Mouse (Mus musculus): ENCODE results near the gene Samd14. TPM values are rescaled to one million over a fixed set of nuclear protein-coding genes. Genes with fewer than 3 reads are reported as not detected.

Samd14 gene
- polyA plus RNA-seq, 1 experiment from 2014 or later: 53.1 TPM

DNA sequence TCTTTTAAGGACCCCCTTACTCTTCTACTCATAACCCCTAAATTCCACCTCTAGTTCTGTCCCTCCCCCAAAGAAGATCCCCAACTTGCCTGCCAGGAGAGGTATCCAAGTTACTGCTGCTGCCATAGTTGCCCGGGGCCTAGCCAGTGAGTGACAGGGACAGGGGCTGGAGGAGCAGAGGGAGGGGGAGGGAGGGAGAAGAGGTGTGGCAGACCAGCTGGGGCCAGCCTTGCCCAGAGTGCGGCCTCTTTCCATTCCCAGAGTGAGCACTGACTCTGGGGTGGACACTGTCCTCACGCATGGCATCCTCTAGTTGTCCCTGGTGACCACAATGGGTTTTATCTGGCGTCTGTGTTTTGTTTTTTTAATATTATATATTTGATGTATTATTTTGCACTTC is 36.4 kb upstream of the Samd14 start:
- no peaks in the 10 kb centered on the region for H3K4me1 ChIP-seq (ENCODE audit: control insufficient read depth, insufficient read depth, low read length)
- 41% methylated on average over 4 of the region's 4 CpGs for WGBS
- H3K9ac ChIP-seq (ENCODE audit: low read length): no peak overlapping the region
- H3K4me3 ChIP-seq (ENCODE audit: low read depth, low read length): no peak overlapping the region
- H3K27me3 ChIP-seq (ENCODE audit: control insufficient read depth, insufficient read depth, low read length): no peaks in the 10 kb centered on the region
- ATAC-seq (ENCODE audit: insufficient read depth, low FRiP score, low TSS enrichment) (no peak), DNase-seq (ENCODE audit: low spot score) (no peak)
- H3K4me2 ChIP-seq (ENCODE audit: low read depth): no peak overlapping the region
- no peaks in the 10 kb centered on the region for H3K9me3 ChIP-seq (ENCODE audit: control insufficient read depth, low read length)
- no peaks in the 10 kb centered on the region for H3K36me3 ChIP-seq (ENCODE audit: control insufficient read depth, insufficient read depth, low read length)
- no peak overlapping the region for H3K27ac ChIP-seq (ENCODE audit: low read depth, low read length)

DNA sequence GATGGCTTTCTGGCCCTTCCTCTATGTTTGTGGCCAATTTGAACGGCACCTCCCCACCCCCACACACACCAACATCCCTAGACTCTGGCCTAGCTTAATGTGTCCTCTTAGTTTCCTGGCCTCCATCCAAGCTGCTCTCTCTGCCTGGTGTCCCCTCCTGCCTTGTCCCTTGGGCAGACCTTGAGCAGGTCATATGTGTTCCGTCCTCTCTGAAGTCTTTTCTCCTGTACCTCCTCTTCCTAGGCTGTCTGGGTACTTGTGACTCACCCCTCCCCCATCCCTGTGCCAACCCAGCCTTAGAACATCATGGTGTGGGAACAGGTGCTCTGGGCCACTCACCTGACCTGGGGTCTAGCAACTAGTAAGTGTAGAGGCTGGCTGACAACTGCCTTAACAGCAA is 34.7 kb upstream of the Samd14 start:
- WGBS: 73% methylated on average over 2 of the region's 2 CpGs

DNA sequence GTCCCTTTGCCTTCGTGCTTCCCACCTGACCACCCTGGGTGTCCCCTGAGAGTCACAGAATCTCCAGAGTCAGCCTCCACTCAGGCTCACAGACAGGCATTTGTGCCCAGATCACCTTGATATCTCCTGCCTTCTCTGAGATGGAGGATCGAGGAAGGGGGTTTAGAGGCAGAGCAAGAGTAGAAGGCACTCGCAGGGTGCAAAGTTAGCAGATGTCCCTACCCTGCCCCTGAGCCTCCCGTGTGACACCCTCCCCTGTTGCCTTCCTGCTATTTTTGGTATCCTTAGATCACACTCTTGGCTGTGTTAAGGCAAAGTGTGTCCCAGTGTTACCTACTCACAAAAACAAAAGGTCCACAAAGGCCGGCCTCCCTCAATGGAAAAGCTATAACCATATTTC is 33.5 kb upstream of the Samd14 start, which contains the start of gene Sgca:
Sgca (minus strand) TSS at position 129 of the 400 bp plus-strand sequence.
- H3K36me3 ChIP-seq (ENCODE audit: control insufficient read depth, insufficient read depth, low read length): no peaks in the 10 kb centered on the region
- H3K27ac ChIP-seq (ENCODE audit: low read depth, low read length): no peak within 1 kb of the TSS
- no peaks in the 10 kb centered on the region for H3K9me3 ChIP-seq (ENCODE audit: control insufficient read depth, low read length)
- ATAC-seq (ENCODE audit: insufficient read depth, low FRiP score, low TSS enrichment) (no peak), DNase-seq (ENCODE audit: low spot score) (no peak)
- 67% methylated on average over 5 of the region's 5 CpGs for WGBS
- H3K4me1 ChIP-seq (ENCODE audit: control insufficient read depth, insufficient read depth, low read length): peaks cover 3% of the 10 kb centered on the region; the same call in 1 of the 2 replicates
- H3K4me2 ChIP-seq (ENCODE audit: low read depth): no peak within 1 kb of the TSS
- no peak within 1 kb of the TSS for H3K9ac ChIP-seq (ENCODE audit: low read length)
- H3K27me3 ChIP-seq (ENCODE audit: control insufficient read depth, insufficient read depth, low read length): no peaks in the 10 kb centered on the region
- H3K4me3 ChIP-seq (ENCODE audit: low read depth, low read length): no peak within 1 kb of the TSS

More for the DNA sequence above, 34.7 kb upstream of the Samd14 start:
- no peak for ATAC-seq (ENCODE audit: insufficient read depth, low FRiP score, low TSS enrichment)
- Histone ChIP-seq H3K27ac (ENCODE audit: low read depth, low read length) (no peak overlapping the region), H3K4me1 (ENCODE audit: control insufficient read depth, insufficient read depth, low read length) (peaks cover 3% of the 10 kb centered on the region; the same call in 1 of the 2 replicates), H3K9ac (ENCODE audit: low read length) (no peak overlapping the region), H3K4me2 (ENCODE audit: low read depth) (no peak overlapping the region), H3K36me3 (ENCODE audit: control insufficient read depth, insufficient read depth, low read length) (no peaks in the 10 kb centered on the region), H3K9me3 (ENCODE audit: control insufficient read depth, low read length) (no peaks in the 10 kb centered on the region), H3K27me3 (ENCODE audit: control insufficient read depth, insufficient read depth, low read length) (no peaks in the 10 kb centered on the region), H3K4me3 (ENCODE audit: low read depth, low read length) (no peak overlapping the region)
- no peak for DNase-seq (ENCODE audit: low spot score)

DNA sequence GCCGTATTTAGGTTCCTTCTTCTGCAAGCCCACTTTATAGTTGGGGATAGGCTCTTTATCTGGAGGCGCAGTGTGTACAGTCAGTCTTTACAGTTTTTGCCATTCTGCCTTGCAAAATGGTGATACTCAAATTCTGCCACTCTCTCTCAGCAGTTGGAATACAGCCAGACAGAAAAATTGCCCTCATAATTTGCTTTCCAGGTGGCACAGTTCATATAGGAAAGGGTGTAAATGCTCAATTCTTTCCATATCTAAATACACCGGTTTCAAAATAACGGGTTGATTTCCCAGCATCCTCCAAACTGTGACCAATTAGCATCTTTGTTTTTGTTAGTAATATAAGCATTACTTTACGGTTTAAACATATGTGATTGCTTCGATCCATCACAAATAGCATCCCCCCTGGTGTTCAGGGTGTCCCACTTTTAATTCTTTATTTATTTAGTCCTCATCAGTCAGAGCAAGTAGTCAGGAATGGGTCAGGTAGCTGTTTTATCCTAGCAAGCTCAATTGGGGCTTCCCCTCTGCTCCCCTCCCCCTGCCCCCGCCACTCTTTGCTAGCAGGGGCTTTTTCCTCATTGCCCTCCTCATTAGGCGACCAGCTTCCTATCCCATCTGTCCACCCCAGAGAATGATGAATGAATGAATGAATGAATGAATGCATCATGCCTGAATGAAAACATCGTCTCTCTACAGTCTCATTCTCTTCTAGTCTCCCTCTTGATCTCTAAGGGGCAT is 31.3 kb upstream of the Samd14 start:
- Histone ChIP-seq H3K36me3 (ENCODE audit: control insufficient read depth, insufficient read depth, low read length) (no peaks in the 10 kb centered on the region), H3K27ac (ENCODE audit: low read depth, low read length) (peak overlapping the region; percentile 69; the same call in 1 of the 2 replicates), H3K9ac (ENCODE audit: low read length) (peak overlapping the region; percentile 56), H3K9me3 (ENCODE audit: control insufficient read depth, low read length) (no peaks in the 10 kb centered on the region), H3K4me1 (ENCODE audit: control insufficient read depth, insufficient read depth, low read length) (peaks cover 3% of the 10 kb centered on the region; the same call in 1 of the 2 replicates), H3K4me3 (ENCODE audit: low read depth, low read length) (no peak overlapping the region), H3K27me3 (ENCODE audit: control insufficient read depth, insufficient read depth, low read length) (no peaks in the 10 kb centered on the region), H3K4me2 (ENCODE audit: low read depth) (peak overlapping the region; percentile 25)
- DNase-seq (ENCODE audit: low spot score) (peak; percentile 47), ATAC-seq (ENCODE audit: insufficient read depth, low FRiP score, low TSS enrichment) (peak; percentile 78)
- WGBS: 44% methylated on average over 9 of the region's 9 CpGs

DNA sequence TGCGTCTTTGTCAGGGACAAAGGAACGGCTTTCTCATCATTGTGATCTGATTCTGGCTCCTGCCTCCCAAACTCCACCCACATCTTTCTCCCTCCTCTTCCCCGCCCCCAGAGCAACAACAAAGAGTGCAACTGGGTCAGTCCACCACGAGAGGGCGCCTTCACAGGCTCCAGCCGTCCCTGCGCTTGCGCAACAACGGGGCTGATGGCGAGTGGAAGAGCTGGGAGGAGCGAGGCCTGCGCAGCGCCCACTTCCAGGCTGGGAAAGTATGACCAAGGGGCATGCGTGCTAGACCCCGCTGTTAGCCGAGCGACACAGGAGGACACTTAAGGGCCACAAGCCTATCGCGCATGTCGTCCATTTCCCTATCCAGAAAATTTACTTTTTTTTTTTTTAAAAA is 30.7 kb upstream of the Samd14 start:
- no peaks in the 10 kb centered on the region for H3K27me3 ChIP-seq (ENCODE audit: control insufficient read depth, insufficient read depth, low read length)
- H3K27ac ChIP-seq (ENCODE audit: low read depth, low read length): peak overlapping the region; percentile 69; the same call in 1 of the 2 replicates
- H3K36me3 ChIP-seq (ENCODE audit: control insufficient read depth, insufficient read depth, low read length): no peaks in the 10 kb centered on the region
- H3K4me2 ChIP-seq (ENCODE audit: low read depth): peak overlapping the region; percentile 25
- DNase-seq (ENCODE audit: low spot score) (peak; percentile 96), ATAC-seq (ENCODE audit: insufficient read depth, low FRiP score, low TSS enrichment) (peak; percentile 90)
- H3K9me3 ChIP-seq (ENCODE audit: control insufficient read depth, low read length): no peaks in the 10 kb centered on the region
- no peak overlapping the region for H3K4me3 ChIP-seq (ENCODE audit: low read depth, low read length)
- H3K9ac ChIP-seq (ENCODE audit: low read length): peak overlapping the region; percentile 56
- under 1% methylated on average over 20 of the region's 20 CpGs for WGBS
- peaks cover 3% of the 10 kb centered on the region; the same call in 1 of the 2 replicates for H3K4me1 ChIP-seq (ENCODE audit: control insufficient read depth, insufficient read depth, low read length)

DNA sequence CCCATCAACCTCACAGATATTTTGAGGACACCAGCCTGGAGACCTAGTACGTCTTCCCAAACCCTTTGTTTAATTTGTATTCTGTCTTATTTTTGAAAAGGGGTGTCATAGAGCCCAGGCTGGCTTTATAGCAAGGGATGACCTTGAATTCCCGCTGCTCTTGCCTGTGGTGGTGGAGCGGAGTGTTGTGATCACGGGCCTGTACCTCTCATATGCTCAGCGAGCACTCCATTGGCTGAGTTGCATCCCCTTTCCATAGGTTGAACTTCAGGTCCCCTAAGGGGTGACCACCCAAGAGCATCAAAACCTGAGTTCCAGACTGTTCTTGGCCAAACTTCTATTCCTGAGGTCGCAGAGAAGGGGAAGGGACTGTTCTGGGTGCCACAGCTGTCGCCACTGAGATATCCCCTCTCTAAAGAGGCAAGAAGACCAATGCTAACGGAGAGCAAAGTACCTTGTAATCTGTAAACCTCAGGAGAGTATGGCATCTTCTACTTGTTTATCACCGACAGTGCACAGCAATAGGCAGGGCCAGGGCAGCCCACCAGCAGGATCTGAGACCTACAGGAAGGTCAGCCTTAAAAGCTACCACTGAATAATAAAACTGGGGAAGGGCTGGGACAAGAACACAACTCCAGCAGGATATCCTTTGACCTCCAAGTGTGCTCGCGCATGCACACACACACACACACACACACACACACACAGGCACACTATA is 30.1 kb upstream of the Samd14 start:
- Histone ChIP-seq H3K4me2 (ENCODE audit: low read depth) (no peak overlapping the region), H3K4me3 (ENCODE audit: low read depth, low read length) (no peak overlapping the region), H3K27me3 (ENCODE audit: control insufficient read depth, insufficient read depth, low read length) (no peaks in the 10 kb centered on the region), H3K27ac (ENCODE audit: low read depth, low read length) (no peak overlapping the region), H3K9ac (ENCODE audit: low read length) (no peak overlapping the region), H3K9me3 (ENCODE audit: control insufficient read depth, low read length) (no peaks in the 10 kb centered on the region), H3K36me3 (ENCODE audit: control insufficient read depth, insufficient read depth, low read length) (no peaks in the 10 kb centered on the region), H3K4me1 (ENCODE audit: control insufficient read depth, insufficient read depth, low read length) (peaks cover 3% of the 10 kb centered on the region; the same call in 1 of the 2 replicates)
- 78% methylated on average over 11 of the region's 11 CpGs for WGBS
- DNase-seq (ENCODE audit: low spot score): no peak
- ATAC-seq (ENCODE audit: insufficient read depth, low FRiP score, low TSS enrichment): no peak

DNA sequence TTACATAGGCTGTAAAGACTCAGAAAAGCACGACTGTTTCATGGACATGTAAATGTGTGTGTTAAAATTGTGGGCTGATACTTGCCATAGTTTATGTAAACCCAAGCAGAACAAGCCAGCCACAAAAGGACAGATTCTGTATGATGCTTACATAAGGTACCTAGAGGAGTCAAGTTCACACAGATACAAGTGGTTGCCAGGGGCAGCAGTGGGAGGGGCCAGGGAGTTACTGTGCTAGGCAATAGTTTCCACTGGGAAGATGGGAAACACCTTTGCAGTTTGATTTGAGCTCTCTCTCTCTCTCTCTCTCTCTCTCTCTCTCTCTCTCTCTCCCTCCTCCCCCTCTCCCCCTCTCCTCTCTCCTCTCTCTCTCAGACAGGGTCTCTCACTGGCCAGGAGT is 24.5 kb upstream of the Samd14 start:
- H3K4me2 ChIP-seq (ENCODE audit: low read depth): no peak overlapping the region
- no peaks in the 10 kb centered on the region for H3K27me3 ChIP-seq (ENCODE audit: control insufficient read depth, insufficient read depth, low read length)
- H3K9ac ChIP-seq (ENCODE audit: low read length): no peak overlapping the region
- H3K27ac ChIP-seq (ENCODE audit: low read depth, low read length): no peak overlapping the region
- DNase-seq (ENCODE audit: low spot score): no peak
- no peaks in the 10 kb centered on the region for H3K36me3 ChIP-seq (ENCODE audit: control insufficient read depth, insufficient read depth, low read length)
- no peaks in the 10 kb centered on the region for H3K9me3 ChIP-seq (ENCODE audit: control insufficient read depth, low read length)
- H3K4me1 ChIP-seq (ENCODE audit: control insufficient read depth, insufficient read depth, low read length): peaks cover 8% of the 10 kb centered on the region; the same call in 1 of the 2 replicates
- ATAC-seq (ENCODE audit: insufficient read depth, low FRiP score, low TSS enrichment): no peak
- WGBS: 67% methylated on average over 1 of the region's 1 CpGs
- H3K4me3 ChIP-seq (ENCODE audit: low read depth, low read length): no peak overlapping the region

DNA sequence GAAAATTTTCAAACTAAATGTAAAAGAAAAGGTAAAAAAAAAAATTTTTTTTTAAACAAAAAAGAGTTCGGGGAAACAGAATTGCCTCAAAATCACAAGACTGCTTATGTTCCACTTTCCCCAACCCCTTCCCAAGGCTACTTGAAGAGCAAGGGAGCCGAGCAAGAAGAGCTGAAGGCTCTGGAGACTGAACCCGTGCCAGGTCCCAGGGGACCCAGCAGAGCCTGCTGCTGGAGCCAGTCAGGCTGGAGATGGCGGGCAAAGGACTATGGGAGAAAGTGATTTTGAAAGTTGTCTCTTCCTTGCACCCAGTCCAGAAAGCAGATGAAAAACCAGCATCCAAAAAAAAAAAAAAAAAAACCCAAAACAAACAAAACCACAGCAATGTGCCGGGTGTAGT is 23.9 kb upstream of the Samd14 start:
- no peak for ATAC-seq (ENCODE audit: insufficient read depth, low FRiP score, low TSS enrichment)

More for the DNA sequence above, 23.9 kb upstream of the Samd14 start:
- Histone ChIP-seq H3K36me3 (ENCODE audit: control insufficient read depth, insufficient read depth, low read length) (no peaks in the 10 kb centered on the region), H3K4me3 (ENCODE audit: low read depth, low read length) (no peak overlapping the region), H3K4me1 (ENCODE audit: control insufficient read depth, insufficient read depth, low read length) (peaks cover 14% of the 10 kb centered on the region), H3K4me2 (ENCODE audit: low read depth) (no peak overlapping the region), H3K27ac (ENCODE audit: low read depth, low read length) (no peak overlapping the region), H3K9me3 (ENCODE audit: control insufficient read depth, low read length) (no peaks in the 10 kb centered on the region), H3K27me3 (ENCODE audit: control insufficient read depth, insufficient read depth, low read length) (no peaks in the 10 kb centered on the region), H3K9ac (ENCODE audit: low read length) (no peak overlapping the region)
- 82% methylated on average over 5 of the region's 5 CpGs for WGBS
- no peak for DNase-seq (ENCODE audit: low spot score)
